Mouse (Mus musculus): Measurements from ENCODE around the gene Caskin2. TPM values are rescaled to one million over a fixed set of nuclear protein-coding genes. Genes with fewer than 3 reads are reported as not detected.
"Not testable (repeated sequence)": the region's sequence is repeated elsewhere in the genome, so short reads cannot be mapped to it uniquely, and the experiment has no call there.

The Caskin2 gene
- polyA plus RNA-seq, 1 experiment from 2014 or later, result 12.0 TPM

DNA sequence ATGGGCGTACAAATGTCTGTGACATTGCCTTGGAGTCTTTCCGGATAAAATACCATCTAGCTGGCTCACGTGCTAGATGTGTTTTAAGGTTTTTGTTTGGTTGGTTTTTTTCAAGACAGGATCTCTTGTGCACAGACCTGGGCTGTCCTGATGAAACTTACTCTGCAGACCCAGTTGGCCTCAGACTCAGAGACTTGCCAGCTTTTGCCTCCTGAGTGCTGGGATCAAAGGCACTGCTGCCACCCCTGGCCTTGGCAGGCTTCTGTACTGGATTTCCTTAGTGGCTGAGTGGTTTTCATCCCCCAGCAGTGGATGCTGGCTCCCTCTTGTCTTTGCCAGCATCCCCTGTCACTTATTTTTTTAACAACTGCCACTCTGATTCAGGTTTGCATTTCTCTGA, 44.5 kb downstream of the Caskin2 start:
- ATAC-seq, result no peak
- 91% methylated on average over 3 of the region's 3 CpGs for WGBS

DNA sequence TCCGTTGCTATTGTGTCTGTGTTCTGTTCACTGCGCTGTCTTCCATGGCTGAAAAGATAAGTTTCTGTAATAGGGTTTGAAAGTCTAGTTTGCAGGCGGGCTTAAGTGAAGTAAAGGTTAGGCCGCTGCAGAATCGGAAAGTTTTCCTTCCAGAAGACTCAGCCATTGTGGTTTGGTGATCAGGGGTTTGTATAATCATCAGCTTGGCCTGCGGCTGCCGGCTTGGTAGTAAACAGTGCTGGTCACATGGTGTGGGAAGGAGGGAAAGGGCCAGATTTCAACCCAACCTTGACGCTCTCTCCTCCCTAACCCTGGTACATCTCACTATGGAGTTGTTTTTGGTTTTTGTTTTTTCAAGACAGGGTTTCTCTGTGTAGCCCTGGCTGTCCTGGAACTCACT, 46.5 kb downstream of the Caskin2 start:
- Histone ChIP-seq H3K4me1 (replicated peaks) (peaks cover 8% of the 10 kb centered on the region; the same call in 1 of the 2 replicates), H3K4me3 (replicated peaks) (no peak overlapping the region), H3K36me3 (no peaks in the 10 kb centered on the region), H3K9ac (no peak overlapping the region), H3K4me2 (replicated peaks) (peak overlapping the region; percentile 76; the same call in 1 of the 2 replicates), H3K27ac (no peak overlapping the region), H3K9me3 (no peaks in the 10 kb centered on the region), H3K27me3 (replicated peaks) (no peaks in the 10 kb centered on the region)
- 72% methylated on average over 8 of the region's 8 CpGs for WGBS
- no peak for ATAC-seq

More for the DNA sequence above, 44.5 kb downstream of the Caskin2 start:
- Histone ChIP-seq H3K4me1 (replicated peaks) (peaks cover 8% of the 10 kb centered on the region; the same call in 1 of the 2 replicates), H3K36me3 (no peaks in the 10 kb centered on the region), H3K4me2 (replicated peaks) (no peak overlapping the region), H3K9ac (no peak overlapping the region), H3K9me3 (no peaks in the 10 kb centered on the region), H3K27me3 (replicated peaks) (no peaks in the 10 kb centered on the region), H3K4me3 (replicated peaks) (no peak overlapping the region), H3K27ac (no peak overlapping the region; the same call in 1 of the 2 replicates)

DNA sequence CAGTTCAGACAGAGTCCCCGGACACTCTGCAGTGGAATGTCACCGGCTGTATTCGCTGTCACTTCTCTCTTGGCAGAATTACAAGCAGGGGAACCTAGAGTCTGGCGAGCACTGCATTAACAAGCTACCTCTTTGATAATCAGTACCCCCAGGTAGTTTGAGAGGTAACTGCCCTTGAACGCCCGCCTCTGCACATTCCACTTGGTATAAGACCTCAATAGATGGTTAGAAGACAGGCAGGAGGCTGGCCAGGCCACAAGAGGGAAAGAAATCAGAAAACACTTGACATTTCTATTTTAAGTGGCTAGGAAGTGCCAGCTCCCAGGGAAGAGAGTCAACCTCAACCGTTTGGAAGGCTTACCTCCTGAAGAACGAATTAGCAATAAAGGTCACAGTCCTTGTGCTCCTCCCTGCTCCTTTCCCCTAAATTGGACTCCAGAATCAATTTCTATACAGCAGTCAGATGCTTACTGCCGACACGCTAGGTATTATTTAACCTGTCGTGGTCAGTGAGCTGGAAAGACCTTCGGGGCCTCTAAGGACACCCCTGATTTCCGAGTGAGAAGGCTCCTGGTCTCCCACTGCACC, 47.0 kb downstream of the Caskin2 start:
- Histone ChIP-seq H3K9me3 (no peaks in the 10 kb centered on the region), H3K27ac (peak overlapping the region; percentile 85), H3K36me3 (no peaks in the 10 kb centered on the region), H3K9ac (peak overlapping the region; percentile 89), H3K27me3 (replicated peaks) (no peaks in the 10 kb centered on the region), H3K4me3 (replicated peaks) (peak overlapping the region; percentile 79), H3K4me2 (replicated peaks) (peak overlapping the region; percentile 76), H3K4me1 (replicated peaks) (peaks cover 8% of the 10 kb centered on the region; the same call in 1 of the 2 replicates)
- ATAC-seq, result 0 out of 2 replicates have a peak, but pooled peaks have one; percentile 4
- WGBS, result 37% methylated on average over 13 of the region's 13 CpGs

DNA sequence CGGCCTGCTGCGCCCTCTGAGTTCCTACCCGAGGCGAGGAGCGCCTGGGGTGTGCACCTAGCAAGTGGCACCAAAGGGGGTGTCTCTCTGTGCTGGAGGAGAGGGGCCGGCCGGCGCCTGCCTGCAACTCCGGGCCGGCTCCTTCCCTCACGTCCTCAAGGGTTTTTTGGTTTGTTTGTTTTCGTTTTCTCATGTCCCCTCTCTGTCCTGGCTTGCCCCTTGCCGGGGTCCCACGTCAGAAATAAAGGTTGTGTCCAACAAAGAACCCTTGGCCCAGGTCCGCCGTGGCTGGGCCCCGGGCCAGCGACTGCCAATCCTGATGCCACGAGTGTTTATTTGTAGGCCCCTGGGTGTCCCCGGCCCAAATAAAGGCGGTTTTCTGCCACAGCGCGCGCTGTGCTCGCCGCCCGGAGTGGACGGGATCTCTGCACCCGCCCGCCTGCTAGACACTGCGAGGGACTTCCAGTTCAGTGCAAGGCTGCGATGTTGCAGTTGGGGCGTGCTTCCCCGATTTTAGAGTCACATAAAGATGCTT, 47.8 kb downstream of the Caskin2 start:
- Histone ChIP-seq H3K9ac (peak overlapping the region; percentile 89), H3K27me3 (replicated peaks) (no peaks in the 10 kb centered on the region), H3K4me2 (replicated peaks) (peak overlapping the region; percentile 76), H3K27ac (peak overlapping the region; percentile 85), H3K4me1 (replicated peaks) (peaks cover 8% of the 10 kb centered on the region; the same call in 1 of the 2 replicates), H3K9me3 (no peaks in the 10 kb centered on the region), H3K4me3 (replicated peaks) (peak overlapping the region; percentile 79), H3K36me3 (no peaks in the 10 kb centered on the region)
- WGBS, result under 1% methylated on average over 34 of the region's 34 CpGs
- peak; percentile 91 for ATAC-seq

DNA sequence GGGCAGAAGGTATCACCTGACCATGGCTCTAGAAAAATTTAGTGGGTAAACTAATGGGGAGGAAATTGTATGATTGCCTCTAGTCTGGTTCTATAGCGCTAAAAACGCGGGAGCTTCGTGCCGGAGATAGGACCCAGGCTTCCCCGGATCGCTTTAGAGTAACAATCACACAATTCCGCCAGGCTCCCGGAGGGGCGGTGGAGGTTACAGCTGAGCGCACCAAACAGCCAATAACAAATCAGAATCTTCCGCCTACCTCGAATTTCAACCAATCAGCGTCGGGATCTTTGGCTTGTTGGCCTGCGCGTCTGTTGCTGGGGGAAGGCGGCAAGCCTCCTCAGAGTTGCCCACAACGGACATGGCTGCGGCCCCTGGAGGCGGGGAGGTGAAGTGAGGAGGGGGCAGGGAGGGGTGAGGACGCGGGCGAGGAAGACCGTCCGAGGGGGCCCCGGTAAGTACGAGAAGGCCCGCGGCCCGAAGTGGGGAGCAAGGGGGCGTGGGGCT, 48.3 kb downstream of the Caskin2 start, which contains the start of gene Tmem94:
Tmem94 (plus strand) TSS at position 331 of the 504 bp plus-strand sequence.
- Histone ChIP-seq H3K4me3 (replicated peaks) (peak within 1 kb of the TSS; percentile 79), H3K27me3 (replicated peaks) (no peaks in the 10 kb centered on the region), H3K36me3 (no peaks in the 10 kb centered on the region), H3K4me2 (replicated peaks) (peak within 1 kb of the TSS; percentile 76), H3K4me1 (replicated peaks) (peaks cover 8% of the 10 kb centered on the region; the same call in 1 of the 2 replicates), H3K9ac (peak within 1 kb of the TSS; percentile 89), H3K9me3 (no peaks in the 10 kb centered on the region), H3K27ac (peak within 1 kb of the TSS; percentile 85)
- WGBS, result under 1% methylated on average over 32 of the region's 32 CpGs
- peak; percentile 98 for ATAC-seq

DNA sequence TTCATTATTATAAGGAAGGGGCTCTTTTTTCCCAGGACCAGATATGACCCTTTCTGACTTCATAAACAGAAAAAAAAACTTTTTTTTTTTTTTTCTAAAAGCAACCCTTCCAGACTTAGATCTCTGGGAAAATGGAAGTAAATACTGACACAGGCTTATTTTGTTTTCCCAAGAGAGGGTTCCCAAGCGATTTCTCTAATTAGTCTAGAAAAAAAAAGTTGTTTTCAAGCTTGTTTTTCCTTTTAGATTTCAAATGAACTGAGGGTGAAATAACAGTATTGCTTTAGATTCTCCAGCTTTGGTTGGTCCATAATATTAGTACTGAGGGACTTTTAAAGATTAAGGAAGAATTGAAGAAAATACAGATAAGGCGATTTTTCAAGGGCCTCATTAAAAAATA, 48.7 kb downstream of the Caskin2 start:
- Histone ChIP-seq H3K4me1 (replicated peaks) (peaks cover 8% of the 10 kb centered on the region; the same call in 1 of the 2 replicates), H3K4me3 (replicated peaks) (peak overlapping the region; percentile 79), H3K9ac (peak overlapping the region; percentile 34; the same call in 1 of the 2 replicates), H3K27me3 (replicated peaks) (no peaks in the 10 kb centered on the region), H3K27ac (0 out of 2 replicates have a peak overlapping the region, but pooled peaks have one; percentile 85), H3K4me2 (replicated peaks) (peak overlapping the region; percentile 56), H3K9me3 (no peaks in the 10 kb centered on the region), H3K36me3 (no peaks in the 10 kb centered on the region)
- no peak for ATAC-seq
- 21% methylated on average over 2 of the region's 2 CpGs for WGBS

DNA sequence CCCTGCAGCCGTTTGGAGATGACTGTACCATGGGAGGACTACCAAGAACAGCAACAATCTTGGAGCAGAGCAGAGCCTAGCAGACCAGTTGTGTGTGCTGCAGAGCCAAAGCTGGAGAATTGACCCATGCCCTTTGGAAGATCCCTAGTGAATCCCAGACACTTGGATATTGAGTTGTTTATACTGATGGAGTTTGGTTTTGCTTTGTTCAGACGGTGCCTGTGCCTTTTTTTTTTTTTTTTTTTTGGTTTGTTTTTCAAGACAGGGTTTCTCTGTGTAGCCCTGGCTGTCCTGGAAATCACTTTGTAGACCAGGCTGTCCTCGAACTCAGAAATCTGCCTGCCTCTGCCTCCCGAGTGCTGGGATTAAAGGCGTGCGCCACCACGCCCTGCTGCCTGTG, 51.3 kb downstream of the Caskin2 start:
- ATAC-seq; H3K4me1 ChIP-seq (replicated peaks); H3K4me2 ChIP-seq (replicated peaks); H3K27me3 ChIP-seq (replicated peaks); H3K36me3 ChIP-seq; H3K9me3 ChIP-seq; H3K4me3 ChIP-seq (replicated peaks); H3K9ac ChIP-seq; H3K27ac ChIP-seq: not testable (repeated sequence)
- WGBS, result 88% methylated on average over 7 of the region's 7 CpGs

DNA sequence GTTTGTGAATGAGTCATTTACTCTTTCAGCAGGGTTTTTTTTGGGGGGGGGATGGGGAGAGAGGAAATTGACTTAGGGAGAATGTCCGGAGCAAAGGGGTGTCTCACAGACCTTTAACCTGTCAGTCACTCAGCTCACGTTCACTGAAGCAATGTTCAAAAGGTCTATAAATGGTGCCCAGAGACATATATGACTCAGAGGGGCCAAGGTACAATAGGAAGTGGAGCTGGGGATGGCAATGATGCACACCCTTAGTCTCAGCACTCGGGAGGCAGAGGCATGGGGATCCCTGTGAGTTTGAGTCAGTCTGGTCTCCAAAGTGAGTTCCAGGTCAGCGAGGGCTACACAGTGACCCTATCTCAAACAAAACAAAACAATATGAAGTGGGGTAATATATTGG, 60.0 kb downstream of the Caskin2 start:
- Histone ChIP-seq H3K36me3 (no peaks in the 10 kb centered on the region), H3K4me2 (replicated peaks) (no peak overlapping the region), H3K9me3 (no peaks in the 10 kb centered on the region), H3K4me3 (replicated peaks) (no peak overlapping the region), H3K4me1 (replicated peaks) (no peaks in the 10 kb centered on the region), H3K27me3 (replicated peaks) (no peaks in the 10 kb centered on the region), H3K27ac (no peak overlapping the region), H3K9ac (no peak overlapping the region)
- peak; percentile 91 for ATAC-seq
- 57% methylated on average over 4 of the region's 4 CpGs for WGBS

DNA sequence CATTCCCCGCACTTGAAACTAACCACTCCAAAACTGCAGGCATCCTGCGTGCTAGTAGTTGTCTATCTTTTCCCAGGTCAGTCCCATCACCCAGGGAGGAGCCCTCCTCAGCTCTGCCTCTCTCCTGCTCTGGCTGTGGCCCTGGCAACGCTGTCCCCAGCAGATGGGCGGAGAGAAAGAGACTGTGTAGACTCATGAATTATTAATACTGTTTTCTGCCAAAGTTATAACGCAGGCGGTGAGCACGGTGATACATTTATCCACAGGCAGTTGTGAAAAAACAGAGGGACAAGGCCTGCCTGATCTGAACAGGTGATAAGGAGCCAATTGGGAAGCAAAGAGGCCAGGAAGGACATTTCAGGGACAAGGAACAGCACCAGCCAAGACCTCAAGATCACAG, 60.8 kb downstream of the Caskin2 start:
- no peak overlapping the region for H3K4me3 ChIP-seq (replicated peaks)
- 81% methylated on average over 7 of the region's 7 CpGs for WGBS
- ATAC-seq, result peak; percentile 23; the same call in 1 of the 2 replicates
- H3K9ac ChIP-seq, result no peak overlapping the region
- no peaks in the 10 kb centered on the region for H3K4me1 ChIP-seq (replicated peaks)
- H3K27ac ChIP-seq, result no peak overlapping the region
- H3K27me3 ChIP-seq (replicated peaks), result no peaks in the 10 kb centered on the region
- no peaks in the 10 kb centered on the region for H3K9me3 ChIP-seq
- H3K36me3 ChIP-seq, result no peaks in the 10 kb centered on the region
- H3K4me2 ChIP-seq (replicated peaks), result no peak overlapping the region

DNA sequence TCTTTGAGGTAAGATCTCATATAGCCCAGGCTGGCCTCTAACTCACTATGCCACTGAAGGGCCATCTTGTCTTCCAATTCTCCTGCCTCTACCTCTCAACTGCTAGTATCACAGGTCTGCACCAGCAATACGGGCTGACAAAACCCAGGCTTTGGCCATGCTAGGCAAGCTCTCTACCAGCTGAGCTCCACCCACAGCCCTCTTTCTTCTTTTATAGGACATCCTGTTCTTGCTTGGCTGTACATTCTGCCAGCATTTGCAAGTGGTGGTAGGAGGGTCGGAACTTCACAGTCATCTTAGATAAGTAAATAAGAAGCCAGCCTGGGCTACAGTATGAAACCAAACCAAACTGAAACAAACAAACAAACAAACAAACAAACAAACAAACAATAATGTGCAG, 61.7 kb downstream of the Caskin2 start:
- Histone ChIP-seq H3K4me1 (replicated peaks) (no peaks in the 10 kb centered on the region; the same call in 1 of the 2 replicates), H3K4me3 (replicated peaks) (no peak overlapping the region), H3K9ac (no peak overlapping the region), H3K27me3 (replicated peaks) (no peaks in the 10 kb centered on the region), H3K36me3 (no peaks in the 10 kb centered on the region), H3K4me2 (replicated peaks) (no peak overlapping the region), H3K27ac (no peak overlapping the region), H3K9me3 (no peaks in the 10 kb centered on the region)
- no peak for ATAC-seq
- 53% methylated on average over 2 of the region's 2 CpGs for WGBS

DNA sequence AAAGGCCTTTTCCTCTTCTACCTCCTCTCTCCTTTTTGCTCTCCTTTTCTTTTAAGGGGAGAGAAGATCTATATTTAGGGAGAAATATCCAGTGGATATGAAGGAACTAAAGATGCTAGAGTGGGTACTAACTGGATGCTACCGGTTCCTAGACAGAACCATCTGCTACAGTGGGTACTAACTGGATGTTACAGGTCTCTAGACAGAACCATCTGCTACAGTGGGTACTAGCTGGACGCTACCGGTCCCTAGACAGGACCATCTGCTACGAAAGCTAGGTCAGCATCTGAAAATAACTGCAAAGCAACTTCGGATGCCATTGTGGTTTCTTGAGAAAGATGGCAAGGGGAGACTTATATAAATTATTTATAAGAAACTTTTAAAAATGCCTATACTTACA, 63.6 kb downstream of the Caskin2 start:
- H3K9ac ChIP-seq, result no peak overlapping the region
- H3K4me2 ChIP-seq (replicated peaks), result no peak overlapping the region
- H3K27me3 ChIP-seq (replicated peaks), result no peaks in the 10 kb centered on the region
- WGBS, result 86% methylated on average over 5 of the region's 5 CpGs
- H3K36me3 ChIP-seq, result no peaks in the 10 kb centered on the region
- no peak overlapping the region for H3K4me3 ChIP-seq (replicated peaks)
- H3K4me1 ChIP-seq (replicated peaks), result no peaks in the 10 kb centered on the region; the same call in 1 of the 2 replicates
- no peaks in the 10 kb centered on the region for H3K9me3 ChIP-seq
- ATAC-seq, result no peak
- no peak overlapping the region for H3K27ac ChIP-seq

Measured in intestine, embryonic 15.5 days (tissue).